Mouse (Mus musculus): ENCODE results near the gene Iah1.

GRCm38 (mm10) chr12:21315923-21316868, at the start of gene Iah1:
- TF ChIP-seq CTCF (IDR thresholded peaks at IDR 0.05; ENCODE audit: low read depth) (no peak; the same call in 1 of the 2 replicates), EP300 (optimal IDR thresholded peaks at IDR 0.05) (no peak)

All from stomach, postnatal 0 days (tissue).